Mouse (Mus musculus): ENCODE measurements at regions not wholly inside any gene's neighbourhood (a gene's known extent, or its start where the extent isn't known, plus 50 kb on each side); places are given as distances from the start of the nearest gene placed in this dataset.

GRCm38 (mm10) chr13:112227766-112228165, 60.5 kb upstream of the Ankrd55 start:
- TF ChIP-seq POLR2A (IDR thresholded peaks at IDR 0.05; ENCODE audit: low read depth, low read length) (no peak), CTCF (IDR thresholded peaks at IDR 0.05; ENCODE audit: extremely low read depth, insufficient read depth, insufficient read length, insufficient replicate concordance) (no peak)

All from spleen, adult 2 months (tissue).